Mouse (Mus musculus) forebrain, embryonic 16.5 days (tissue): ENCODE measurements around the gene Abhd12b. TPM values are rescaled to one million over a fixed set of nuclear protein-coding genes. Genes with fewer than 3 reads are reported as not detected.

Experiments used
- ATAC-seq: fragments of 200-750 bp; cut with Nextera tagmentation; 2 replicates; pipeline ENCODE4 v1.8.0; 2017; ENCODE audit warnings: mild to moderate bottlenecking, moderate library complexity
- H3K27ac ChIP-seq: fragments of 300-500 bp; sonication (generic); 2 replicates; pipeline ENCODE4 v1.5.1; 2014; ENCODE audit warnings: low read length, control low read depth
- H3K27me3 ChIP-seq: fragments of 300-500 bp; sonication (generic); replicated peaks from 2 replicates; pipeline ENCODE4 v1.6.1; 2014; ENCODE audit warnings: low read length; ENCODE audit not compliant: control insufficient read depth, insufficient read depth
- H3K36me3 ChIP-seq: fragments of 300-500 bp; sonication (generic); 2 replicates; pipeline ENCODE4 v1.6.1; 2014; ENCODE audit not compliant: control insufficient read depth, insufficient read depth
- H3K4me1 ChIP-seq: fragments of 300-500 bp; sonication (generic); replicated peaks from 2 replicates; pipeline ENCODE4 v1.6.1; 2014; ENCODE audit warnings: low read length; ENCODE audit not compliant: control insufficient read depth, insufficient read depth
- H3K4me2 ChIP-seq: fragments of 300-500 bp; sonication (generic); 2 replicates; pipeline ENCODE4 v1.6.1; 2014; ENCODE audit warnings: mild to moderate bottlenecking, low read length, control low read depth
- H3K4me3 ChIP-seq: fragments of 300-500 bp; sonication (generic); replicated peaks from 2 replicates; pipeline ENCODE4 v1.5.1; 2014; ENCODE audit warnings: mild to moderate bottlenecking, low read length, control low read depth
- H3K9ac ChIP-seq: fragments of 300-500 bp; sonication (generic); replicated peaks from 2 replicates; pipeline ENCODE4 v1.6.1; 2014; ENCODE audit warnings: low read depth, low read length, control low read depth
- H3K9me3 ChIP-seq: fragments of 300-500 bp; sonication (generic); 2 replicates; pipeline ENCODE4 v1.6.1; 2016; ENCODE audit warnings: low read length; ENCODE audit not compliant: control insufficient read depth
- WGBS: fragments of 180-500 bp; shearing (Covaris S2); extraction: QIAGEN DNeasy Blood & Tissue Kit; methylation state at CpG from one replicate; pipeline ENCODE4 v1.1.7; 2014; 5-methylcytosine and 5-hydroxymethylcytosine counted together
- polyA plus RNA-seq: library from polyadenylated mRNA; unstranded; fragments of >200 nt; fragmentation: Nextera tagmentation; extraction: Ambion mirVana; gene quantifications from 2 replicates; pipeline ENCODE4 v1.2.1, GENCODE M21; 2015

Gene Abhd12b
- polyA plus RNA-seq, 1 experiment from 2014 or later = not detected

GRCm38 (mm10) chr12:70231294-70231693 lies 77.4 kb downstream of the Abhd12b start, which contains the start of gene Pygl:
Gene Pygl, minus strand, starts transcription at chr12:70231488.
- Histone ChIP-seq H3K36me3 (no peaks in the 10 kb centered on the region), H3K9ac (no peak within 1 kb of the TSS; the same call in 1 of the 2 replicates), H3K9me3 (no peaks in the 10 kb centered on the region), H3K4me2 (no peak within 1 kb of the TSS), H3K27me3 (no peaks in the 10 kb centered on the region), H3K4me3 (no peak within 1 kb of the TSS), H3K27ac (no peak within 1 kb of the TSS), H3K4me1 (peaks cover 14% of the 10 kb centered on the region)
- 91% methylated on average over 2 of the region's 2 CpGs for WGBS
- ATAC-seq = no peak

- Histone ChIP-seq H3K9ac (no peak overlapping the region; the same call in 1 of the 2 replicates), H3K4me2 (no peak overlapping the region), H3K9me3 (no peaks in the 10 kb centered on the region), H3K4me3 (no peak overlapping the region), H3K27ac (no peak overlapping the region), H3K36me3 (no peaks in the 10 kb centered on the region), H3K27me3 (no peaks in the 10 kb centered on the region), H3K4me1 (peaks cover 12% of the 10 kb centered on the region)
- no peak for ATAC-seq
- 19% methylated on average over 5 of the region's 5 CpGs for whole genome bisulfite sequencing
Measured at GRCm38 (mm10) chr12:70232020-70232544, 78.1 kb downstream of the Abhd12b start.

Other genes starting within 250 kb of the Abhd12b start
- gene Sav1, start 167.1 kb upstream of the Abhd12b start, polyA plus RNA-seq = 1.7 and 3.3 TPM in 2 replicates
- gene Nin, start 40.4 kb upstream of the Abhd12b start, polyA plus RNA-seq = 40.2 and 45.3 TPM in 2 replicates
- 5.1 and 7.0 TPM in 2 replicates for gene Pygl, start 77.3 kb downstream of the Abhd12b start, polyA plus RNA-seq
- 51.7 and 60.8 TPM in 2 replicates for gene Trim9, start 193.5 kb downstream of the Abhd12b start, polyA plus RNA-seq